11 mouse cellular contexts compared by ENCODE assay signal in the genomic region with DNA sequence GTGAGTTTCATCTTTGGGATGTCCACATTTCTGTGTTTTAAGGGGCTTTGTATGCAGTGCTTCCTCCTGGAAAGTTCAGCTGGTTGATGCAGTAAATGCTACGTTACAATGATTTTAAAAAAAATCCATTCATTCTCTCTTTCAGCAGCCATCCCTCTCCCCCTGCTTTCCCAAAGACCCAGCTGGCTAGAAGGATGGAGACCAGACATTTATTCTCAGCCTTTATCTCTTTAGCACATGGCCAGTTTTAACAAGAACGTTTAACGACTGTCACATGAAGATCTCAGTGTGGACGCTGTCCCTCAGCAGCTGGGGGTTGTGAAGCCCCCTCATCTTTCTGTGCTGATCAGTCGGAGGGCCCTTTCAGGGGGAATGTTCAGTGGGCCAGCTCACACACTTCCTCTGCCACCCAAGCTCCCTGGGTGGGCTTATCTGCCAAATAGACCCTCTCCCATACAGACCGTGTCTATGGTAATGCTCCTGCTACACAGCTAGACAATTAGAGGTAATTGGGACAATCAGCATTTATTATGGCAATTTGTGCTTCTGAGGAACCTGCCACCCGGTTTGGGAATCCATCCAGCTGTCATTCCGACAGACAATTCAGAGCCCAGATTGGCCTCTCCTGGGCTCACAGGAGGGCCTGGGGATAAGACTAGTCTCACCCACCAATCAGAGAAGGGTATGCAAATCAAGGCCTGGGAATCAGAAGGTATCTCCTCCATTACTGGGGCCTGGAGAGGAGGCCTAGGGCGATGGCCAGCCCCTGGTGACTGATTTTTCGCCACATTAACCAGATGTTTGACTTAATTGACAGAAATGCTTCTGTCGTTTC.
DNase-seq lines count a peak whose midpoint lies in the region; ATAC-seq and TF ChIP-seq lines count a peak whose summit lies in the region.
"Had no signal": no experiment of that assay in that cellular context is flagged by ENCODE, and none has a peak within 500 bp of the region (broad histone marks: within the 10 kb centered on the region; RNA-seq: fewer than 3 reads in every experiment).

No protein-coding gene starts in this region.

- 10% methylated on average over 11 of the region's 11 CpGs for WGBS in kidney, embryonic 16.5 days
- WGBS in hindbrain, embryonic 10.5 days, result 25% methylated on average over 11 of the region's 11 CpGs
- WGBS in midbrain, embryonic 16.5 days, result 7% methylated on average over 11 of the region's 11 CpGs
- 31% methylated on average over 11 of the region's 11 CpGs for WGBS in heart, adult 2 months

- TF ChIP-seq POLR2A in heart, adult 2 months (IDR thresholded peaks at IDR 0.05; ENCODE audit: insufficient read depth, low read depth, low read length), result no peak

- ATAC-seq in kidney, embryonic 16.5 days (ENCODE audit: low FRiP score, low TSS enrichment), result peak; percentile 90
- ATAC-seq in midbrain, embryonic 16.5 days, result peak; percentile 77

- no peaks in the 10 kb centered on the region for H3K36me3 ChIP-seq in kidney, embryonic 16.5 days (ENCODE audit: insufficient read depth, low read length)
- no peaks in the 10 kb centered on the region for H3K36me3 ChIP-seq in hindbrain, embryonic 10.5 days
- no peaks in the 10 kb centered on the region for H3K36me3 ChIP-seq in midbrain, embryonic 16.5 days (ENCODE audit: control insufficient read depth, insufficient read depth, low read length)
- no peaks in the 10 kb centered on the region for H3K36me3 ChIP-seq in heart, adult 2 months (ENCODE audit: control insufficient read depth, insufficient read depth, low read length)

- H3K9ac ChIP-seq in kidney, embryonic 16.5 days (replicated peaks; ENCODE audit: low read length), result no peak overlapping the region
- H3K9ac ChIP-seq in midbrain, embryonic 16.5 days (ENCODE audit: low read depth, low read length), result no peak overlapping the region
- no peak overlapping the region for H3K9ac ChIP-seq in heart, adult 2 months (ENCODE audit: low read depth, low read length)

- DNase-seq in kidney, adult 18-20 months, result no peak
- peak; percentile 36 for DNase-seq in brain, embryonic 18.5 days (ENCODE audit: low read depth, low spot score)
- peak; percentile 40 for DNase-seq in hindbrain, embryonic 10.5 days (ENCODE audit: low spot score)
- no peak for DNase-seq in heart, adult 2 months
- no peak for DNase-seq in left cerebral cortex, postnatal 36 days (ENCODE audit: low spot score in 2 of 2)
- no peak for DNase-seq in frontal cortex, adult 2 months (ENCODE audit: extremely low spot score in 1 of 2, low spot score in 1 of 2)
- DNase-seq: cerebellum, adult 9-11 months; gastrocnemius, adult 2 months; liver had no signal

- H3K4me1 ChIP-seq in kidney, embryonic 16.5 days (ENCODE audit: insufficient read depth, low read length), result peaks cover 15% of the 10 kb centered on the region
- peaks cover 17% of the 10 kb centered on the region for H3K4me1 ChIP-seq in hindbrain, embryonic 10.5 days (replicated peaks)
- H3K4me1 ChIP-seq in midbrain, embryonic 16.5 days (ENCODE audit: control insufficient read depth, insufficient read depth, low read length), result peaks cover 9% of the 10 kb centered on the region; the same call in 1 of the 2 replicates
- no peaks in the 10 kb centered on the region for H3K4me1 ChIP-seq in heart, adult 2 months (ENCODE audit: control insufficient read depth, insufficient read depth, low read length)

- intact Hi-C loops in heart, adult 2 months (cut with DNase I), result no loop called here
- intact Hi-C loops in left cerebral cortex, postnatal 36 days (cut with DNase I), result no loop called here

- no peak overlapping the region for H3K27ac ChIP-seq in kidney, embryonic 16.5 days (ENCODE audit: low read length)
- H3K27ac ChIP-seq in hindbrain, embryonic 10.5 days, result no peak overlapping the region; the same call in 1 of the 2 replicates
- peak overlapping the region; percentile 58 for H3K27ac ChIP-seq in midbrain, embryonic 16.5 days (ENCODE audit: low read length)
- no peak overlapping the region for H3K27ac ChIP-seq in heart, adult 2 months
- H3K27ac ChIP-seq: gastrocnemius, adult 2 months had no signal

- TF ChIP-seq EP300 in heart, adult 2 months (IDR thresholded peaks at IDR 0.05; ENCODE audit: insufficient read depth, low read depth, low read length), result no peak

- no peak for TF ChIP-seq CTCF in heart, adult 2 months (IDR thresholded peaks at IDR 0.05)

- H3K4me2 ChIP-seq in kidney, embryonic 16.5 days (replicated peaks; ENCODE audit: low read depth, low read length), result no peak overlapping the region
- no peak overlapping the region for H3K4me2 ChIP-seq in midbrain, embryonic 16.5 days (ENCODE audit: low read length)

- H3K79me2 ChIP-seq in heart, adult 2 months (replicated peaks; ENCODE audit: control insufficient read depth, insufficient read depth, low read length), result no peaks in the 10 kb centered on the region

- H3K9me3 ChIP-seq in kidney, embryonic 16.5 days (ENCODE audit: low read length), result no peaks in the 10 kb centered on the region
- H3K9me3 ChIP-seq in hindbrain, embryonic 10.5 days, result no peaks in the 10 kb centered on the region
- no peaks in the 10 kb centered on the region for H3K9me3 ChIP-seq in midbrain, embryonic 16.5 days (replicated peaks; ENCODE audit: control insufficient read depth, low read length, poor library complexity, severe bottlenecking)

- no peaks in the 10 kb centered on the region for H3K27me3 ChIP-seq in kidney, embryonic 16.5 days (ENCODE audit: insufficient read depth, low read length)
- peaks cover 7% of the 10 kb centered on the region; the same call in 1 of the 2 replicates for H3K27me3 ChIP-seq in hindbrain, embryonic 10.5 days (ENCODE audit: insufficient read depth, poor library complexity, severe bottlenecking)
- no peaks in the 10 kb centered on the region for H3K27me3 ChIP-seq in midbrain, embryonic 16.5 days (ENCODE audit: control insufficient read depth, insufficient read depth, low read depth, low read length)
- no peaks in the 10 kb centered on the region; the same call in 1 of the 2 replicates for H3K27me3 ChIP-seq in heart, adult 2 months (ENCODE audit: control insufficient read depth, insufficient read depth, low read length)

- no peak overlapping the region for H3K4me3 ChIP-seq in kidney, embryonic 16.5 days (ENCODE audit: low read length)
- no peak overlapping the region for H3K4me3 ChIP-seq in hindbrain, embryonic 10.5 days
- no peak overlapping the region for H3K4me3 ChIP-seq in midbrain, embryonic 16.5 days (ENCODE audit: low read depth, low read length)
- H3K4me3 ChIP-seq in heart, adult 2 months, result no peak overlapping the region
- H3K4me3 ChIP-seq: gastrocnemius, adult 2 months had no signal

Comparison
In these comparisons a context has a peak if more than half of its experiments do, and no peak if none do; other contexts are left out.
1. DNase-seq: peak in brain, embryonic 18.5 days (single experiment) and hindbrain, embryonic 10.5 days (single experiment); none in kidney, adult 18-20 months (single experiment), heart, adult 2 months (0 of 2), left cerebral cortex, postnatal 36 days (0 of 2) and frontal cortex, adult 2 months (0 of 2).